Mouse (Mus musculus): ENCODE data around the gene Bax. TPM values are rescaled to one million over a fixed set of nuclear protein-coding genes. Genes with fewer than 3 reads are reported as not detected.

Gene Bax
- polyA plus RNA-seq, 1 experiment from 2014 or later = 201 TPM

GRCm38 (mm10) chr7:45494548-45494947, 27.9 kb upstream of the Bax start:
- H3K9ac ChIP-seq (ENCODE audit: low read length) = no peak overlapping the region
- H3K4me2 ChIP-seq = no peak overlapping the region
- H3K36me3 ChIP-seq (ENCODE audit: control insufficient read depth, insufficient read depth, low read length) = peaks cover 2% of the 10 kb centered on the region; the same call in 1 of the 2 replicates
- ATAC-seq (ENCODE audit: low FRiP score) (no peak), DNase-seq (ENCODE audit: low spot score, missing footprints) (no peak)
- H3K4me3 ChIP-seq (ENCODE audit: low read depth, low read length) = no peak overlapping the region
- H3K9me3 ChIP-seq (ENCODE audit: control insufficient read depth, low read length) = no peaks in the 10 kb centered on the region
- WGBS = 87% methylated on average over 9 of the region's 9 CpGs
- no peaks in the 10 kb centered on the region for H3K4me1 ChIP-seq (ENCODE audit: control insufficient read depth, insufficient read depth, low read length)
- no peak overlapping the region for H3K27ac ChIP-seq (ENCODE audit: low read depth, low read length)
- no peaks in the 10 kb centered on the region for H3K27me3 ChIP-seq (ENCODE audit: control insufficient read depth, insufficient read depth, low read length)

GRCm38 (mm10) chr7:45492951-45493350, 26.3 kb upstream of the Bax start:
- Histone ChIP-seq H3K4me1 (ENCODE audit: control insufficient read depth, insufficient read depth, low read length) (no peaks in the 10 kb centered on the region; the same call in 1 of the 2 replicates), H3K4me2 (no peak overlapping the region), H3K4me3 (ENCODE audit: low read depth, low read length) (no peak overlapping the region), H3K9ac (ENCODE audit: low read length) (no peak overlapping the region), H3K9me3 (ENCODE audit: control insufficient read depth, low read length) (no peaks in the 10 kb centered on the region), H3K36me3 (ENCODE audit: control insufficient read depth, insufficient read depth, low read length) (peaks cover 2% of the 10 kb centered on the region; the same call in 1 of the 2 replicates), H3K27me3 (ENCODE audit: control insufficient read depth, insufficient read depth, low read length) (no peaks in the 10 kb centered on the region), H3K27ac (ENCODE audit: low read depth, low read length) (no peak overlapping the region)
- ATAC-seq (ENCODE audit: low FRiP score) (no peak), DNase-seq (ENCODE audit: low spot score, missing footprints) (no peak)
- WGBS = 93% methylated on average over 5 of the region's 5 CpGs

- no peak overlapping the region for H3K9ac ChIP-seq (ENCODE audit: low read length)
- no peak overlapping the region for H3K4me3 ChIP-seq (ENCODE audit: low read depth, low read length)
- 97% methylated on average over 8 of the region's 8 CpGs for WGBS
- no peaks in the 10 kb centered on the region; the same call in 1 of the 2 replicates for H3K36me3 ChIP-seq (ENCODE audit: control insufficient read depth, insufficient read depth, low read length)
- H3K27ac ChIP-seq (ENCODE audit: low read depth, low read length) = no peak overlapping the region
- DNase-seq (ENCODE audit: low spot score, missing footprints) (no peak), ATAC-seq (ENCODE audit: low FRiP score) (no peak)
- H3K4me1 ChIP-seq (ENCODE audit: control insufficient read depth, insufficient read depth, low read length) = no peaks in the 10 kb centered on the region; the same call in 1 of the 2 replicates
- no peaks in the 10 kb centered on the region for H3K27me3 ChIP-seq (ENCODE audit: control insufficient read depth, insufficient read depth, low read length)
- no peak overlapping the region for H3K4me2 ChIP-seq
- H3K9me3 ChIP-seq (ENCODE audit: control insufficient read depth, low read length) = no peaks in the 10 kb centered on the region
Measured at GRCm38 (mm10) chr7:45492225-45492844, 25.6 kb upstream of the Bax start.

- ATAC-seq (ENCODE audit: low FRiP score) = no peak
- no peak overlapping the region for H3K27ac ChIP-seq (ENCODE audit: low read depth, low read length)
Measured at GRCm38 (mm10) chr7:45491264-45491663, 24.6 kb upstream of the Bax start.

GRCm38 (mm10) chr7:45490822-45491221, 24.1 kb upstream of the Bax start:
- H3K4me3 ChIP-seq (ENCODE audit: low read depth, low read length) = no peak overlapping the region
- no peaks in the 10 kb centered on the region for H3K9me3 ChIP-seq (ENCODE audit: control insufficient read depth, low read length)
- 54% methylated on average over 9 of the region's 9 CpGs for WGBS
- H3K36me3 ChIP-seq (ENCODE audit: control insufficient read depth, insufficient read depth, low read length) = no peaks in the 10 kb centered on the region
- DNase-seq (ENCODE audit: low spot score, missing footprints) (no peak), ATAC-seq (ENCODE audit: low FRiP score) (no peak)
- no peak overlapping the region for H3K27ac ChIP-seq (ENCODE audit: low read depth, low read length)
- no peaks in the 10 kb centered on the region for H3K27me3 ChIP-seq (ENCODE audit: control insufficient read depth, insufficient read depth, low read length)
- no peak overlapping the region for H3K4me2 ChIP-seq
- no peak overlapping the region for H3K9ac ChIP-seq (ENCODE audit: low read length)
- H3K4me1 ChIP-seq (ENCODE audit: control insufficient read depth, insufficient read depth, low read length) = no peaks in the 10 kb centered on the region; the same call in 1 of the 2 replicates

More at GRCm38 (mm10) chr7:45491264-45491663, 24.6 kb upstream of the Bax start:
- Histone ChIP-seq H3K9ac (ENCODE audit: low read length) (no peak overlapping the region), H3K27me3 (ENCODE audit: control insufficient read depth, insufficient read depth, low read length) (no peaks in the 10 kb centered on the region), H3K9me3 (ENCODE audit: control insufficient read depth, low read length) (no peaks in the 10 kb centered on the region), H3K4me2 (no peak overlapping the region), H3K4me1 (ENCODE audit: control insufficient read depth, insufficient read depth, low read length) (no peaks in the 10 kb centered on the region; the same call in 1 of the 2 replicates), H3K4me3 (ENCODE audit: low read depth, low read length) (no peak overlapping the region), H3K36me3 (ENCODE audit: control insufficient read depth, insufficient read depth, low read length) (no peaks in the 10 kb centered on the region)
- 23% methylated on average over 3 of the region's 3 CpGs for WGBS
- DNase-seq (ENCODE audit: low spot score, missing footprints) = no peak

- no peak overlapping the region for H3K27ac ChIP-seq (ENCODE audit: low read depth, low read length)
Measured at GRCm38 (mm10) chr7:45489578-45489977, 22.9 kb upstream of the Bax start.

GRCm38 (mm10) chr7:45488293-45489204, 21.9 kb upstream of the Bax start, which contains the start of gene Dhdh:
TSS of gene Dhdh (minus strand) at chr7:45488805.
- peak within 1 kb of the TSS; percentile 70 for H3K4me2 ChIP-seq
- H3K9ac ChIP-seq (ENCODE audit: low read length) = peak within 1 kb of the TSS; percentile 80
- H3K27ac ChIP-seq (ENCODE audit: low read depth, low read length) = peak within 1 kb of the TSS; percentile 20; the same call in 1 of the 2 replicates
- ATAC-seq (ENCODE audit: low FRiP score) = peak; percentile 70
- no peaks in the 10 kb centered on the region for H3K36me3 ChIP-seq (ENCODE audit: control insufficient read depth, insufficient read depth, low read length)
- H3K4me3 ChIP-seq (ENCODE audit: low read depth, low read length) = peak within 1 kb of the TSS; percentile 49
- H3K27me3 ChIP-seq (ENCODE audit: control insufficient read depth, insufficient read depth, low read length) = no peaks in the 10 kb centered on the region
- peak; percentile 95 for DNase-seq (ENCODE audit: low spot score, missing footprints)
- H3K9me3 ChIP-seq (ENCODE audit: control insufficient read depth, low read length) = no peaks in the 10 kb centered on the region
- whole genome bisulfite sequencing = 7% methylated on average over 38 of the region's 38 CpGs
- H3K4me1 ChIP-seq (ENCODE audit: control insufficient read depth, insufficient read depth, low read length) = no peaks in the 10 kb centered on the region; the same call in 1 of the 2 replicates

More at GRCm38 (mm10) chr7:45489578-45489977, 22.9 kb upstream of the Bax start:
- H3K4me3 ChIP-seq (ENCODE audit: low read depth, low read length) = no peak overlapping the region
- no peak for DNase-seq (ENCODE audit: low spot score, missing footprints)
- H3K9me3 ChIP-seq (ENCODE audit: control insufficient read depth, low read length) = no peaks in the 10 kb centered on the region
- no peaks in the 10 kb centered on the region for H3K36me3 ChIP-seq (ENCODE audit: control insufficient read depth, insufficient read depth, low read length)
- no peaks in the 10 kb centered on the region; the same call in 1 of the 2 replicates for H3K4me1 ChIP-seq (ENCODE audit: control insufficient read depth, insufficient read depth, low read length)
- WGBS = 86% methylated on average over 7 of the region's 7 CpGs
- H3K27me3 ChIP-seq (ENCODE audit: control insufficient read depth, insufficient read depth, low read length) = no peaks in the 10 kb centered on the region
- no peak for ATAC-seq (ENCODE audit: low FRiP score)
- H3K9ac ChIP-seq (ENCODE audit: low read length) = no peak overlapping the region
- no peak overlapping the region for H3K4me2 ChIP-seq

GRCm38 (mm10) chr7:45487861-45488292, 21.2 kb upstream of the Bax start:
- Histone ChIP-seq H3K36me3 (ENCODE audit: control insufficient read depth, insufficient read depth, low read length) (no peaks in the 10 kb centered on the region), H3K4me2 (peak overlapping the region; percentile 70), H3K4me1 (ENCODE audit: control insufficient read depth, insufficient read depth, low read length) (no peaks in the 10 kb centered on the region; the same call in 1 of the 2 replicates), H3K9me3 (ENCODE audit: control insufficient read depth, low read length) (no peaks in the 10 kb centered on the region), H3K4me3 (ENCODE audit: low read depth, low read length) (peak overlapping the region; percentile 49), H3K27me3 (ENCODE audit: control insufficient read depth, insufficient read depth, low read length) (no peaks in the 10 kb centered on the region), H3K27ac (ENCODE audit: low read depth, low read length) (peak overlapping the region; percentile 20; the same call in 1 of the 2 replicates), H3K9ac (ENCODE audit: low read length) (peak overlapping the region; percentile 80)
- WGBS = 17% methylated on average over 11 of the region's 11 CpGs
- DNase-seq (ENCODE audit: low spot score, missing footprints) (peak; percentile 95), ATAC-seq (ENCODE audit: low FRiP score) (peak; percentile 49)

Data from midbrain, embryonic 11.5 days (tissue).